Mouse (Mus musculus) liver, adult 2 months (tissue): Measurements from ENCODE around the gene Fgfr2.

Experiments
- CTCF ChIP-seq: fragments of 200-500 bp; IDR thresholded peaks from 2 replicates; pipeline ENCODE4 v1.5.1; 2011; ENCODE audit warnings: low read depth, low read length, control low read depth
- POLR2A ChIP-seq: fragments of 200-500 bp; IDR thresholded peaks from 2 replicates; pipeline ENCODE4 v1.6.1; 2011; ENCODE audit warnings: low read length, control low read depth; ENCODE audit not compliant: insufficient read depth; ENCODE audit errors: extremely low read depth

DNA sequence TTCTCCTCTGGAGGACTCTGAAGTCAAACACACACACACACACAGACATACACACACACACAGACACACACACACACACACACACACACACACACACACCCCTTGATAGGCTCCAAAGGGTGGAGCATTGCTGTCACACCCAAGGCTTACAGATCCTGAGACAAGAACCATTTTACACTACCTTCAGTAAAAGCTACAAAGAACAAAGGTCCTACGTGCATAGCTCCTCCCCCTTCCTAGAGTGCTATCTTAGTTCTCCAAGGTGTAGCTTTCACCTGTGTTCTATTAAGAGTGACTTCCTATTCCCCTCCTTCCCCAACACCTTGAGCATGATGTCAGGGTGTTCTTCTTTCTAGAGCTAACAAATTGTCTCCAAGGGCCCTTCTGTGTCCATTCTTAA lies 1047.3 kb downstream of the Fgfr2 start:
- TF ChIP-seq CTCF: no peak
- TF ChIP-seq POLR2A: no peak
